Mouse (Mus musculus) liver, embryonic 14.5 days (tissue): ENCODE results near the gene Nucks1. TPM values are rescaled to one million over a fixed set of nuclear protein-coding genes. Genes with fewer than 3 reads are reported as not detected.
A peak's percentile ranks its signal among the peaks of the same experiment; 100 is the strongest.

Experiments
- ATAC-seq: fragments of 200-750 bp; cut with Nextera tagmentation; 2 replicates; pipeline ENCODE4 v1.8.0; 2017; ENCODE audit warnings: moderate number of reproducible peaks, mild to moderate bottlenecking, moderate library complexity; ENCODE audit not compliant: insufficient read depth
- DNase-seq, 3 experiments: peaks; one replicate each; pipeline ENCODE4 v3.0.0-alpha.2; 2012 to 2013; ENCODE audit warnings: low read depth in 3 of 3, low spot score in 3 of 3
- H3K27ac ChIP-seq: fragments of 300-500 bp; sonication (generic); 2 replicates; pipeline ENCODE4 v1.5.1; 2014; ENCODE audit warnings: moderate library complexity, mild to moderate bottlenecking, control low read depth, inconsistent platforms
- H3K27me3 ChIP-seq: fragments of 300-500 bp; sonication (generic); 2 replicates; pipeline ENCODE4 v1.6.1; 2014; ENCODE audit warnings: mild to moderate bottlenecking, low read length, moderate library complexity; ENCODE audit not compliant: control insufficient read depth, insufficient read depth
- H3K36me3 ChIP-seq: fragments of 300-500 bp; sonication (generic); replicated peaks from 2 replicates; pipeline ENCODE4 v1.6.1; 2014; ENCODE audit warnings: low read depth; ENCODE audit not compliant: control insufficient read depth, insufficient read depth
- H3K4me1 ChIP-seq, 2 experiments: fragments of 200-500 bp in 1 of 2; fragments of 300-500 bp in 1 of 2; sonication (generic) in 1 of 2; replicated peaks; 2 replicates each; pipeline ENCODE4 v1.6.1; 2012 to 2014; ENCODE audit warnings: antibody characterized with exemption in 1 of 2, inconsistent platforms in 1 of 2, low read length in 1 of 2; ENCODE audit not compliant: control insufficient read depth in 2 of 2, insufficient read depth in 2 of 2
- H3K4me2 ChIP-seq: fragments of 300-500 bp; sonication (generic); 2 replicates; pipeline ENCODE4 v1.6.1; 2014; ENCODE audit warnings: low read depth, mild to moderate bottlenecking, control low read depth, moderate library complexity
- H3K4me3 ChIP-seq, 2 experiments: fragments of 200-500 bp in 1 of 2; fragments of 300-500 bp in 1 of 2; sonication (generic) in 1 of 2; 2 replicates each; pipeline ENCODE4 v1.5.1; 2012 to 2014; ENCODE audit warnings: low read depth in 2 of 2, low read length in 2 of 2, mild to moderate bottlenecking in 2 of 2, control low read depth in 1 of 2, inconsistent platforms in 1 of 2, moderate library complexity in 1 of 2; ENCODE audit not compliant: insufficient read depth in 1 of 2
- H3K9ac ChIP-seq: fragments of 300-500 bp; sonication (generic); replicated peaks from 2 replicates; pipeline ENCODE4 v1.6.1; 2014; ENCODE audit warnings: mild to moderate bottlenecking, control low read depth, moderate library complexity
- H3K9me3 ChIP-seq: fragments of 300-500 bp; sonication (generic); 2 replicates; pipeline ENCODE4 v1.6.1; 2016; ENCODE audit warnings: low read length, mixed read lengths; ENCODE audit not compliant: control insufficient read depth
- CTCF ChIP-seq: IDR thresholded peaks from 2 replicates; pipeline ENCODE4 v1.5.1; 2016; ENCODE audit warnings: antibody characterized with exemption, low read depth, control low read depth
- EP300 ChIP-seq: IDR thresholded peaks from 2 replicates; pipeline ENCODE4 v1.6.1; 2016; ENCODE audit warnings: antibody characterized with exemption, low read depth
- WGBS: fragments of 180-500 bp; shearing (Covaris S2); extraction: QIAGEN DNeasy Blood & Tissue Kit; methylation state at CpG from one replicate; pipeline ENCODE4 v1.1.7; 2014; ENCODE audit not compliant: insufficient replicate concordance; 5-methylcytosine and 5-hydroxymethylcytosine counted together
- polyA plus RNA-seq, 2 experiments: library from polyadenylated mRNA; depleted of rRNA in 1 of 2; stranded (reverse) in 1 of 2; unstranded in 1 of 2; fragments of >200 nt; fragmentation: Nextera tagmentation in 1 of 2; extraction: Ambion mirVana in 1 of 2; gene quantifications; 2 replicates each; pipeline versions ENCODE4 v1.2.1 to v1.2.3; 2012 to 2014

Nucks1 gene
- polyA plus RNA-seq, 2 experiments: 20.2 to 23.2 TPM

GRCm38 (mm10) chr1:131963085-131963951 is 53.0 kb downstream of the Nucks1 start:
- DNase-seq: no peak
- Histone ChIP-seq H3K9ac (peak overlapping the region; percentile 5; the same call in 1 of the 2 replicates), H3K4me2 (peak overlapping the region; percentile 66), H3K4me3 (peak overlapping the region; percentile 58), H3K36me3 (no peaks in the 10 kb centered on the region), H3K27me3 (peaks cover 43% of the 10 kb centered on the region), H3K27ac (no peak overlapping the region), H3K4me1 (peaks cover 0 to 12% of the 10 kb centered on the region in 2 experiments; a peak in 1 of 4 replicates), H3K9me3 (no peaks in the 10 kb centered on the region)
- WGBS: under 1% methylated on average over 76 of the region's 76 CpGs
- peak; percentile 34; the same call in 1 of the 2 replicates for ATAC-seq
- TF ChIP-seq CTCF (no peak), EP300 (no peak)

- Histone ChIP-seq H3K9me3 (no peaks in the 10 kb centered on the region), H3K9ac (no peak overlapping the region), H3K27ac (no peak overlapping the region), H3K4me3 (peak overlapping the region in 1 of 2 experiments; percentile 58; a peak in 2 of 4 replicates), H3K4me2 (peak overlapping the region; percentile 66; the same call in 1 of the 2 replicates), H3K27me3 (peaks cover 43% of the 10 kb centered on the region), H3K36me3 (no peaks in the 10 kb centered on the region), H3K4me1 (peaks cover 0 to 12% of the 10 kb centered on the region in 2 experiments; a peak in 1 of 4 replicates)
- ATAC-seq (no peak), DNase-seq (no peak)
- TF ChIP-seq EP300: no peak
- TF ChIP-seq CTCF: no peak
- WGBS: 24% methylated on average over 5 of the region's 5 CpGs
Observed at GRCm38 (mm10) chr1:131964100-131964499, 53.8 kb downstream of the Nucks1 start.

- WGBS: 63% methylated on average over 7 of the region's 7 CpGs
- Histone ChIP-seq H3K27me3 (peaks cover 43% of the 10 kb centered on the region), H3K4me1 (peaks cover 0 to 12% of the 10 kb centered on the region in 2 experiments; a peak in 1 of 4 replicates), H3K4me3 (no peak overlapping the region), H3K9ac (no peak overlapping the region), H3K9me3 (no peaks in the 10 kb centered on the region), H3K4me2 (no peak overlapping the region), H3K27ac (no peak overlapping the region), H3K36me3 (no peaks in the 10 kb centered on the region)
- ATAC-seq (no peak), DNase-seq (no peak)
- no peak for TF ChIP-seq EP300
- TF ChIP-seq CTCF: no peak
Observed at GRCm38 (mm10) chr1:131964580-131964979, 54.2 kb downstream of the Nucks1 start.

DNA sequence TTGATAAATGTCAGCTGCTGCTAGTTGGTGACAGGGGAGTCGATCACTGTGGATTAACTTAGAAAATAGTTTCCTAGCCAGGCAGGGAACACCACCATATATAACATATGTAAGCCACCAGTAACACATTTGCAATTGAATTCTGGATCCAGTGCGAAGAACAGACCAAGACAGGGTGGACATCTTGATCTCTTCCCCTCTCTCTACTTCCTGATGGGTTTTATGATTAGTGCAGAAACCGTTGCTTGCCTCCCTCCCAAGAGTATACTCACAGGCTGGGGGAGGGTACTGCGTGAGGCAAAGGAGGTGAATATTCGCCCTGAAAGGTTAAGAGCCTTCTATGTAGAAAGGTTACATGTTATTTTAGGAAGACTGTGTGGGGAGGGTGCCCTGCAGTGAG is 55.5 kb downstream of the Nucks1 start:
- Histone ChIP-seq H3K4me1 (peaks cover 0 to 18% of the 10 kb centered on the region in 2 experiments; a peak in 1 of 4 replicates), H3K9ac (no peak overlapping the region), H3K27me3 (peaks cover 41% of the 10 kb centered on the region), H3K4me3 (no peak overlapping the region), H3K4me2 (no peak overlapping the region), H3K27ac (no peak overlapping the region), H3K9me3 (no peaks in the 10 kb centered on the region), H3K36me3 (no peaks in the 10 kb centered on the region)
- no peak for TF ChIP-seq CTCF
- no peak for TF ChIP-seq EP300
- DNase-seq (no peak), ATAC-seq (no peak)
- WGBS: 14% methylated on average over 5 of the region's 5 CpGs

DNA sequence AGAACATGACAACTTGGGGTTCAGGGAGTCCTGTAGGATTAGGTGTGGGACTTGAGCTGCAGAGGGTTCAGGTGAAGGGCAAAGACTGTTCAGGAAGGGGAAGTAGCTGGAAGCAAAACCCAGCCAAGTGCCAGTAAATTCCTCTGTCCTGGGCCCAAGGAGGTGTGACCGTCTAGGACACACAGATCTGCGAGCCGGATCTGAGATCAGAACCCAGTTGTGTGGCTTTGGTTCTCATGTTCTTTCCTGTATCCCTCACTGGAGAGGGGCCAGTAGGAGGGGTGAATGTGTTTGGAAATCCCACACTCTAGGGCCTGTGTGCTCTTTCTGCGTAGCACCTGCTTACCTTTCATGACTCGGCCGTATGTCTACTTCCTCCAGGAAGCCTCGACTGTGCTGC is 57.0 kb downstream of the Nucks1 start:
- ATAC-seq (no peak), DNase-seq (no peak)
- no peak overlapping the region for H3K4me3 ChIP-seq
- no peak for TF ChIP-seq CTCF
- no peak for TF ChIP-seq EP300
- H3K27ac ChIP-seq: no peak overlapping the region
- no peaks in the 10 kb centered on the region for H3K9me3 ChIP-seq
- WGBS: 48% methylated on average over 7 of the region's 7 CpGs
- H3K36me3 ChIP-seq: no peaks in the 10 kb centered on the region
- no peak overlapping the region for H3K9ac ChIP-seq
- peaks cover 0 to 23% of the 10 kb centered on the region in 2 experiments; a peak in 2 of 4 replicates for H3K4me1 ChIP-seq
- peaks cover 26% of the 10 kb centered on the region for H3K27me3 ChIP-seq
- H3K4me2 ChIP-seq: no peak overlapping the region
